Mouse (Mus musculus): ENCODE measurements around the gene Farsa.
"Not testable (repeated sequence)": the region's sequence is repeated elsewhere in the genome, so short reads cannot be mapped to it uniquely, and the experiment has no call there.

Farsa gene

GRCm38 (mm10) chr8:84874339-84874738 lies 17.6 kb downstream of the Farsa start:
- no peak for DNase-seq

GRCm38 (mm10) chr8:84877297-84878035 lies 20.7 kb downstream of the Farsa start:
- peak; percentile 84 for DNase-seq

- DNase-seq: no peak
These were observed 22.1 kb downstream of the Farsa start for GRCm38 (mm10) chr8:84878915-84879314.

GRCm38 (mm10) chr8:84884728-84885127 lies 27.9 kb downstream of the Farsa start:
- no peak for DNase-seq

GRCm38 (mm10) chr8:84888280-84888679 lies 31.5 kb downstream of the Farsa start:
- DNase-seq: no peak

GRCm38 (mm10) chr8:84889141-84889540 lies 32.4 kb downstream of the Farsa start:
- DNase-seq: no peak

GRCm38 (mm10) chr8:84892993-84893708 lies 36.4 kb downstream of the Farsa start:
- DNase-seq: no peak

- DNase-seq: peak; percentile 95
These were observed 36.9 kb downstream of the Farsa start, which contains the start of gene Gcdh for GRCm38 (mm10) chr8:84893709-84894134. Gcdh (minus strand) TSS chr8:84893921.

- DNase-seq: peak; percentile 36
These were observed 39.2 kb downstream of the Farsa start for GRCm38 (mm10) chr8:84895963-84896362.

- DNase-seq: no peak
These were observed 44.3 kb downstream of the Farsa start for GRCm38 (mm10) chr8:84901071-84901470.

GRCm38 (mm10) chr8:84901752-84902151 lies 45.0 kb downstream of the Farsa start, which contains the start of gene Klf1:
Klf1 (plus strand) TSS chr8:84901928.
- no peak for DNase-seq

- no peak for DNase-seq
These were observed 45.7 kb downstream of the Farsa start for GRCm38 (mm10) chr8:84902367-84902919.

- DNase-seq: peak; percentile 95
These were observed 46.3 kb downstream of the Farsa start for GRCm38 (mm10) chr8:84902920-84903661.

GRCm38 (mm10) chr8:84904351-84904750 lies 47.6 kb downstream of the Farsa start:
- DNase-seq: peak; percentile 36

GRCm38 (mm10) chr8:84907037-84907436 lies 50.2 kb downstream of the Farsa start:
- no peak for DNase-seq

- DNase-seq: peak; percentile 27
These were observed 50.7 kb downstream of the Farsa start for GRCm38 (mm10) chr8:84907493-84907892.

- DNase-seq: not testable (repeated sequence)
These were observed 51.2 kb downstream of the Farsa start for GRCm38 (mm10) chr8:84907979-84908378.

- DNase-seq: peak; percentile 91
These were observed 51.8 kb downstream of the Farsa start, which contains the start of gene Dnase2a for GRCm38 (mm10) chr8:84908421-84909161. Dnase2a (plus strand) TSS chr8:84908560.

GRCm38 (mm10) chr8:84909162-84909767 lies 52.5 kb downstream of the Farsa start:
- DNase-seq: no peak

- DNase-seq: no peak
These were observed 53.2 kb downstream of the Farsa start for GRCm38 (mm10) chr8:84909949-84910348.

GRCm38 (mm10) chr8:84910551-84910950 lies 53.8 kb downstream of the Farsa start:
- peak; percentile 90 for DNase-seq

- no peak for DNase-seq
These were observed 55.1 kb downstream of the Farsa start for GRCm38 (mm10) chr8:84911854-84912253.

All from cerebellum, adult 9-11 months (tissue).